Mouse (Mus musculus): ENCODE results near the gene Arl5a.

DNA sequence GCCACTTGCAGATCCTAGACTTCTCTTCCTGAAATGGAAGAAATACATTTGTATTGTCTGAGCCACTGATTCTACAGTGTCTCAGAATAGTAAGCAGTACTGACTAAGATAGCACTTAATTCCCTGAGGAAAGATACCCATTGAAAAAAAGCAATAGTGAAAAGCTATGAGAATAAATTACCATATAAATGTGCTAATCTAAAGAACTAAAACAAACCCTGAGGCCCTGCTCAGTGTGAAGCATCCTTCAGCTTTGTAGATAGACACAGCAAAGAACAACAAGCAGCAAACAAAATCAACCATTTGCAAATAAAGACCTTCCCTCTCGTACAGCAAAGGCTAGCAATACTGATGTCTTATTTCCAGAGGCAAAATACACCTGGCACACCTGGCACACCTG is 65.0 kb downstream of the Arl5a start:
- TF ChIP-seq CTCF (IDR thresholded peaks at IDR 0.05; ENCODE audit: extremely low read depth, insufficient read depth, insufficient read length, insufficient replicate concordance) (no peak), POLR2A (IDR thresholded peaks at IDR 0.05; ENCODE audit: low read depth, low read length) (no peak)

Data from spleen, adult 2 months (tissue).